Mouse (Mus musculus) naive thymus-derived CD4-positive, alpha-beta T cell, adult 2 months (primary cell): Measurements from ENCODE around the gene Snn.
"Not testable (repeated sequence)": the region's sequence is repeated elsewhere in the genome, so short reads cannot be mapped to it uniquely, and the experiment has no call there.

Source experiments
- DNase-seq: peaks from one replicate; pipeline ENCODE4 v3.0.0-alpha.2; 2011; ENCODE audit warnings: low read depth

Gene Snn

GRCm38 (mm10) chr16:11060645-11061044 is at the start of gene Snn:
Gene Snn, plus strand, starts transcription at chr16:11060945.
- no peak for DNase-seq

- DNase-seq: no peak
Measured at GRCm38 (mm10) chr16:11011206-11011605, 49.5 kb upstream of the Snn start.

- DNase-seq: no peak
Measured at GRCm38 (mm10) chr16:11011939-11012338, 48.8 kb upstream of the Snn start.

- peak; percentile 60 for DNase-seq
Measured at GRCm38 (mm10) chr16:11012571-11013463, 47.9 kb upstream of the Snn start.

- DNase-seq: not testable (repeated sequence)
Measured at GRCm38 (mm10) chr16:11013464-11014147, 47.1 kb upstream of the Snn start.

GRCm38 (mm10) chr16:11014407-11014806 is 46.3 kb upstream of the Snn start:
- no peak for DNase-seq

- no peak for DNase-seq
Measured at GRCm38 (mm10) chr16:11016353-11016752, 44.4 kb upstream of the Snn start.

GRCm38 (mm10) chr16:11017807-11018595 is 42.7 kb upstream of the Snn start:
- DNase-seq: no peak

- DNase-seq: no peak
Measured at GRCm38 (mm10) chr16:11021403-11022112, 39.2 kb upstream of the Snn start.

- DNase-seq: no peak
Measured at GRCm38 (mm10) chr16:11022113-11022489, 38.6 kb upstream of the Snn start.

- no peak for DNase-seq
Measured at GRCm38 (mm10) chr16:11023618-11024017, 37.1 kb upstream of the Snn start.

- no peak for DNase-seq
Measured at GRCm38 (mm10) chr16:11024841-11025240, 35.9 kb upstream of the Snn start.

- DNase-seq: no peak
Measured at GRCm38 (mm10) chr16:11028206-11028605, 32.5 kb upstream of the Snn start.

- no peak for DNase-seq
Measured at GRCm38 (mm10) chr16:11030844-11031243, 29.9 kb upstream of the Snn start.

- no peak for DNase-seq
Measured at GRCm38 (mm10) chr16:11031320-11031719, 29.4 kb upstream of the Snn start.

- peak; percentile 90 for DNase-seq
Measured at GRCm38 (mm10) chr16:11034193-11034803, 26.4 kb upstream of the Snn start.

- DNase-seq: peak; percentile 11
Measured at GRCm38 (mm10) chr16:11035273-11035672, 25.5 kb upstream of the Snn start.

- DNase-seq: peak; percentile 86
Measured at GRCm38 (mm10) chr16:11035790-11036431, 24.8 kb upstream of the Snn start.

- DNase-seq: no peak
Measured at GRCm38 (mm10) chr16:11040603-11041002, 20.1 kb upstream of the Snn start.

- DNase-seq: no peak
Measured at GRCm38 (mm10) chr16:11043239-11043638, 17.5 kb upstream of the Snn start.

- DNase-seq: no peak
Measured at GRCm38 (mm10) chr16:11046437-11046836, 14.3 kb upstream of the Snn start.
